Mouse (Mus musculus) layer of hippocampus, adult 9-10 months (tissue): Measurements from ENCODE around the gene Hells.
A peak's percentile ranks its signal among the peaks of the same experiment; 100 is the strongest.

ENCODE experiments used
- DNase-seq: peaks from one replicate; pipeline ENCODE4 v3.0.0; 2022; ENCODE audit warnings: low spot score

Gene Hells

DNA sequence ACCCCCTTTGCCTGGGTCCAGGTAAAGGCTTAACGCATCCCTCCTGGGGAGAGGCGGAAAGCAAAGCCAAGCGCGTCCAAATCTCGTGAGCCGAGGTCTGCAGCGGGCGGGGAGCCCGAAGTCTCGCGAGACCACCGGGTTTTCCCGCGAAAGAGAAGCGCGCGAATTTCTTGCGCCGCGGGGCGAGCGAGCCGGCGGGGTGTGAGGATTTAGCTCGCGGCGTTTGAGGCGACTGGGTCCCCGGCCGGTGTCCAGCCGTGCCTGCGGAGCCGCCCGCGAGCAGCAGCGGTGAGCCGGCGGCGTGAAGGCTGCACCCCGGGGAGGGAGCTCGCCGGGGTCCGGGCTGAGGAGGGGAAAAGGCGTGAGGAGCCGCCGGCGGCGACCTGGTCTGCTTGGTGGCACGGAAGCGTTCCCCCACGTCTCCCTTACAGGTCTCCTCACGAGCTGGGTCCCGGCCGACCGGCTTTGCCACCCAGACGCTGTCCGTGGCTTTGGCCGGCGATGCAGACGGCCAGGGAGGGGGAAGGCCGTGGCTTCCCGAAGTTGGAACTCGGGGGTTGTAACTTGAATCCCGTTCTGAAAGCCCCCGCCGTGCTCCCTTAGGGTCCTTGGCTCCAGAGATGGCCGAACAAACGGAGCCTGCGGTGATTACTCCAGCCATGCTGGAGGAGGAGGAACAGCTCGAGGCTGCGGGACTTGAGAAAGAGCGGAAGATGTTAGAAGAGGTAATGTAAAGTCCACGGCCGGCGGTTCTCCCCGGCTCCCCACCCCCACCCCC is at the start of gene Hells:
Gene Hells (plus strand): TSS at position 128 of the 778 bp plus-strand sequence.
- peak; percentile 16 for DNase-seq

DNA sequence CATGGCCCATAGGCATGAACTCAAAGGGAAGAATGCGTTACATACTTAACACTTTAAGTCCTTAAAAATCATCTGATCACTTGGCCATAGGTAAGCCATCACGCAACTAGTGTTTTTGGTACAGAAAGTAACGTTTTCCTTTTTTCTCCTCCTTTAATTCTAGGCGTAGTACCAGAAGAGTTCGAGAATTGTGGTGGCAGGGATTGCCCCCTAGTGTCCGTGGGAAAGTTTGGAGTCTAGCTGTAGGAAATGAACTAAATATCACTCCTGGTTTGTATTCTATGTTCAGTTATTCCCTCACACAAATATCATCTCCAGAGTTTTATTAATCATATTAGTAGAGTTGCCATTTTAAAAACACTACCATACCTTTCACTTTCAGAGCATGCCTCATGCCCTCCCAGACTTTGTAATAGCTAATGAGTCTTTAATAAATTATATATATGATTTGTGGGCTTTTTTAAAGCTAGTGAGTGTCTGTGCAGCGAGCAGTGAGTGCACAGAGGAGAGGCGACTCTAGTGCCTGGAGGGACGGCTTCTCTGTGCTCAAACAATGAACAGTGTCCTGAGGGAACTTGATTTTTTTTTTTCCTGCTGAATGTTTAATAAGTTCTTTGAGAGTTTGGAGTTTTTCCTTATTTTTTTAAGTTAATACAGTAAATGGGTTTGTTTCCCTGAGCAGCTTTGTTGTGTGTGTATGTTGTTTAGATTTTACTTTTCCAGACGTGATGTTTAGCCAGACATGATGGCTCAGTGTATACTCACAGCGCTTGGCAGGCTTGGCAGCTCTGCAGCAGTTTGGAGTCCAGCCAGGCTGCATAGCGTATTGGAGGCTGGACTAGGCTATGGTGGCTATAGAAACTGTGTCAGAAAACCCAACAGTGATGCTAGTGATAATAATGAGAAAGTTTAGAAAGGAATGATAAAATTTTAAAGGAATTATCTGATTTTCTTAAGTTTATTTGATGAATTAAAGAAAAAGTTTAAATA is 29.3 kb upstream of the Hells start:
- no peak for DNase-seq

DNA sequence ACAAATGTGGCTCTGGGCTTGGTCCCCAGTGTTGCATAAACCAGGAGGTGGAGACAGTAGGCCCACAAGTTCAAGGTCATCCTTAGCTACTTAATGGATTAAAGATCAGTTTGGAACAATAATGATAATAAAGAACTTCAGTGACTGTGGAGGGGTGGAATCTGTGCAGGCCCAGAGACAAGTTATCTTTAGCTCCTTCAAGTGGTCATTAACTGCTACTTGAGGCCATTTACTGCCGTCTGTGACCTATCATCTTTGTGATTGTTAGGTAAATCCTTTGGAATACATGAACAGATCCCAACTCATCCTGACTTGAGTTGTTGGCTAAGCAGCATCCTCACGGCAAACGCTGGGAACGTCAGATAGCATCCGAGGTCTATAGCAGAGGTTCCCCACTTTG is 28.2 kb upstream of the Hells start:
- no peak for DNase-seq

DNA sequence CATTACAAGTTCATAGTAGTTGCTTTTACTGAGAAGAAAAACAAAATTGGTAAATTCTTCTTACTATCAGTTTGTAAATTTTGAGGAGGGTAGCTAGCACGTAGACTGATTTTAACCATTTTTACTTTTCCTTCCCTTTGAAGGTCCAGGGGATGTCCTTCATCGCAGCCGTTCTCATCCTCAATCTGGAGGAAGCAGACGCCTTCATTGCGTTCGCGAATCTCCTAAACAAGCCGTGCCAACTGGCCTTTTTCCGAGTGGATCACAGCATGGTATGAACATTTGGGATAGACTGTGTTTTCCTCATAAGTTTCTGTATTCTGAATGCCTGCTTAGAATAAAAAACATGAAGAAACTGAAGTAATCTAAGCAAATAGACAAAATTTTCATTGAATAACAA is 16.9 kb upstream of the Hells start:
- no peak for DNase-seq

DNA sequence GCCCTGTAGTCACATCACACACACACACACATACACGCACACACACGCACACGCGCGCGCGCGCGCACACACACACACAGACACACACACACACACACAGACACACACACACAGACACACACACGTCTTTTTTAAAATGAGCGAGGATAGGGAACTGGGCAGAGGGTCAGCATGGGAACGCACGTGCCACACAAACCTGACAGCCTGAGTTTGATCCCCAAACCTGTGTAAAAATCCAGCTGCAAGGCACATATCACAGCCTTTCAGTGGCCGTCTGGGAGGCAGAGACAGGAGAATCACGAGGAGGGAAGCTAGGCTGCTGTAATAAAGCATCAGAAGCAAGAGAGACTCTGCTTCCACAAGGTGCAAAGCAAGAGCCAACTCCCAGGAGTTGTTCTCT is 15.8 kb upstream of the Hells start:
- DNase-seq: no peak

DNA sequence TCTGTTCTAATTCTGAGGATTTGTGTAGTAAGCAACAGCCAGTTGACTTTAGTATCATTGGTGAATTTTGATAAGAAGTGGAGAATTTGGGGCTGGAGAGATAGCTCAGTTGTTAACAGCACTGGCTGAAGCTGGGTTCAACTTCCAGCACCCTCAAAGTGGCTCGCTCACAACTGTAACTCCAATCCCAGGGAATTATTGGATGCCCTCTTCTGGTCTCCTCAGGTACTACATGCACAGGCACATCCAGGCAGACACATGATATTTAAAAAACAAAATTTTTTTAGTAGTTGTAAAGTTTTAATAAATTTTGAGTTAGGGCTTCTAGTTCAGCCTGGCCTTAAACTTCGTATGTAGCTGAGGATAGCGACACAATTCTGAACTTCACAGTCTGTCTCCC is 15.0 kb upstream of the Hells start:
- no peak for DNase-seq

DNA sequence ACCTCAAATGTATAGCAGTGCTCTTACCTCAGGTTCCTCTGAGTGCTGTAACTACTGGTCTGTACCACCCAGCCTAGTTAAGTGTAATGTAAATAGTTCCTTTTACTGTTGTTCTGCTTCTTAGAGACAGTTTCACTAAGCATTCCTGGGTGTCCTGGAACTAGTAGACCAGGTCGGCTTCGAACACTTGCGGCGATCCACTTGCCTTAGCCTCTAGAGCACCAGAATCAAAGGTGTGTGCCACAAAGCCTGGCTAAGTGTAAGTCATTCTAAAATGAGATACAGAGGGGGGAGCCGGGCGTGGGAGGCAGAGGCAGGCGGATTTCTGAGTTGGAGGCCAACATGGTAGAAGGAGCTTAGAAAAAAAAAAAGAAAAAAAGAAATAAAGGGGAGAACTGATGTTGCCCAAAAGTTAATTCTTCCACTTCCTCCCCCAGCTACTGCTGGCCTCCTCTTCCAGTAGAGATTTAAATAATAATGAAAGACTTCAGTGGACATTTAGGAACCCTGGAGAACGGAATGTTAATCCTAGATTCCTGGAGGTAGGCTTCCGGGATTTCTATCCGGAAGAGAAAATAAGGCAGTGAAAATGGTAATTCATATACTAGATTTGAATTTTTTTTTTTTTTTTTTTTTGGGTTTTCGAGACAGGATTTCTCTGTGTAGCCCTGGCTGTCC is 2.1 kb upstream of the Hells start:
- DNase-seq: no peak

DNA sequence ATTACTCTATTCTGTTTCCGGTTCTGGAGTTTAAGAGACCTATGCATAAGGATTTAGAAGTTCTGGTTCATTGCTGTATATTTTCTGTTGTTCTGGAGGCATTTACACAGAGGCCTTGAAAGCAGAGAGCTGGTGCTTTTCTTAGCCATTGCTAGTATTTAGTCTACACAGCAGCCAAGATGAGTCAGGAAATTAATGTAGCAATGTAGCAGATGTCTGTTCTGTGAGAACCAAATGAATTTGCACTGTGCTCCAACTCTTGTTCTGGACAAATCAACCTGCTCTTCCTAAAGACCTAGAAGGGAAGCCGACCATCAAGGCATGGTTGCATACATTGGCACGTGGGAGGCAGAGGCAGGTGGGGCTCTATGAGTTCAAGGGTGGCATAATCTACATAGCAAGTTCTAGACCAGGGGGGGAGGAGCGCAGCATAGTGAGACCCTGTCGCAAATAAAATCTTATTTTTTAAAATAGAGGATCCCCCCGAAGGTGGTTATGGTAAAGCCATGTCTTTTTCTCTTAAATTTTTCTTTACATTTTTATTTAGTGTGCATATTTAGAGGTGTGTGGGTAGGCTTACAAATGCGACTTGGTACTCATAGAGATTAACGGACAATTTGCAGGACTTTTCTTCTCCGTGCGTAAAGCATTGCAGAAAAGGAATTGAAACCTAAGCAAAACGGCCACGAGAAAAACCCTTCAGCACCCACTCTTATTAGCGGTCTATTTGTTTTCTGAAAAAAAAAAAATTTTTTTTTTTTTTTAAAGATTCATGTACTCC is 1.1 kb upstream of the Hells start:
- DNase-seq: peak; percentile 40

DNA sequence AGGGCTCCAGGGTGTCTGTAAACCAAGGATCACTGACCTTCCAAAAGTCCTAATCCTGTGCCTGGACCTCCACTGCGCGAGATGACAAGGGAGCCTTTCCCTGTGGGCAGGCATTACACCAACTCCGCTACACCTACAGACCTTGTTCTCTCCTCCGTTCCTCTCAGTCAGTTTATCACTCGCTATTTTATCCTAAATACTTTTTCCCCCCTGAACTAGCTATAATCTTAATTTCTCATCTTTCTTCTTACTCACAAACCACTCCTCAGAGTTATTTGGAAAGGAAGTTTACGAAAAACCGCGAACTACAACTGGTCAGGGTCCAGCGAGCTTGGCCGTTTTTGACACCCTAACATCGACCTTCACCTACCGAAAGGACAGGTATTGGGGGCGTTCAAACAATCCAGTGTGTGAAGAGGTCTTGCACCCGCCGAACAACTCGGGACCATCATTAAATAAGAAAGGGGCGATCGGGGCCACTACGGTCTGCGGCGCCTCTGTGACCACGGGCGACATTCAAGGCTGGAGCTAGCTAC is 395 bp upstream of the Hells start:
- DNase-seq: no peak

DNA sequence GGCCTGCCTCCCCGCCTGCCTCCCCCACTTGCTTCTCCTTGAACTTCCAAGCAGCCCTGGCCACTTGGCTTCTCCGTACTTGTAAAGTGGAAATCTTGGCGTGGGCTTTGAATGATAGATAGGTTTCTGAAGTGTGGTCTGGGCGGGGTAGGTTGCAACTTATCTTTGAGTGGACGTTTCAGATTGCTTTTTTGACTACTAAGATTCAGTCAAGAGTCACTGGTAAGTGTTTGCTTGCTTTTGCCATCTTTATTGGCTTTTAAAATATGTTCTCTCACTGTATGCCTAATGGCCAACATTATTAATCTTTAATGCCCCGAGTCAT is 813 bp downstream of the Hells start:
- no peak for DNase-seq

DNA sequence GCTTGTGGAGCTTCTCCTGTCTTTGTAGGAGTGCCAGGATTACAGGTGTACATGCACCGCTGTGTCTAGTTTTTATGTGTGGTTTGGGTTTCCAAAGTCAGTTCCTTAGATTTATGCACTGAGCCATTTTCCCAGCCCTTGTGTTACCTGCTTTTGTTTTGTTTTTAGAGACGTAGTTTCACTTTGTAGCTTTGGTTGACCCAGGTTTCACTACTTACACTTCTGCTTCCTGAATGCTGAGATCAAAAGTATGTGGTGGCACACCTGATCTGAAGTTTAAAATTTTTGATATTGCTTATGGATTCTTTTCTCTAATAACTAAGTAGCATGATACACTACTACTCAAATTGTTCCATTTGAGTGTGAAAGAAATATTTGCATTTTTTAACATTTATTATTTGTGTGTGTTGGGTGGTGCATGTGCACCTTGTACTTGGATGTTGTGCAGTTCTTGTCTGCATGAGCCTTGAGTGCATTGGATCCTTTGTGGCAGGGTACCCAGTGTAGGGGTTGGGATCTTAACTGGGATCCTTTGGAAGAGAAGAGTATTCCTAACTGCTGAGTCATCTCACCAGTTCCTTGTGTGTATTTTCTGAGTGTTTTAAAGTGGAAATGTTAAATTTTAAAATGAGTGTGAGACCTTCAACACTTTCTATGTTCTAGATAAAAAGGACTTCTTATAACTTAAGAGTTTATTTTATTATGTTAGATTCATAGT is 14.0 kb downstream of the Hells start:
- DNase-seq: no peak

DNA sequence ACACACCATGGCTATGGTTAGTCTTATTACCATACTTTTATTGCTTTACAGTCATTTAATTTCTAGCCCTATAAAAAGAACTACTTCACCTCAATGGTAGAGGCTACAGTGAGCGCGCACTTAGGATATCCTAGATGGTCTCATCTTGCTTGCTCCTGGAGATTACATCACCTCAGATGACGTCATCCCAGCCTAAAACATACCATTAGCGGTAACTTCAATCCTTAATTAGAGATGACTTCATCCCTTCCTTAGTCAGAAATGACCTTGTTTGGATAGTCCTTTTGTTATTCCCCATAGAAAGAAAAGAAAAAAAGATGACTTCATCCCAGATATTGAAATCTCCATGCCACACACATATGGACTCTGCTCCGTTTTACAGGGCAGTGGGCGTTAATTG is 40.0 kb downstream of the Hells start:
- DNase-seq: peak; percentile 16

DNA sequence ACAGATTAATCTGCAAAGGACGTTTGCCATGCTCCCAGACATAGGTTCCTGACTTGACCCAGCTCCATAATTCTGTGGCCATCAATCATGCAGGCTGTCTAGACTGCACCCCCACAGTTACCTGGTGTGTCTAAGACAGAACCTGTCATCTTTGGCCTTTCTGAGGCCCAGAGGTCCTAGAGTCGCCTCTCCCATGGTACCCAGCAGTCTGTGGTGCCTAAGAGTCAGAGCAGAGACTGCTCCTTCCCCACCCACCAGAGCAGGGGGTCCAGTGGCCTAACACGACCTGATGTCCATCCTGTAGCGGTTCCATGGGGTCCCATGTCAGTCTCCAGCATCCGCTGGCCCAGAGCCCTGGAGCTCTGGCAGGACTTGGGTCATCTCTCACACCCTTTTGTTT is 41.9 kb downstream of the Hells start:
- no peak for DNase-seq

DNA sequence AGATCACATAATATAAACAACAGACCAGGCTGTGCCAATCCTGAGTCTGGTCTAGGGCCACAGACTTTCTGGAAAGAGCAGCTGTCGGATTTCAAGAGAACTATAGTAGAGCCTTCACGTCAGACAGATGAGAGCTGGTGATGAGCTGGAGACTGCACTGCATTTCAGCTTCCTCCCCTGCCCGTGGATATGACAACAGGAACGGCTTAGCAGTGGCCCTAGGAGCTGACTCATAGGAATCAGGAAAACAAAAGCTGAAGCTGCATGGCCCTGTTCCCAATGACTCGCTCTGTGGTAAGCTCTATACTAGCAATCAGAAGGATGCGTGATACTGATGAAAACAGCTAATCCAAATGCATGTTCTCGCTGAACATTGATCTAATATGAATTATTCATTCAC is 43.0 kb downstream of the Hells start:
- no peak for DNase-seq

DNA sequence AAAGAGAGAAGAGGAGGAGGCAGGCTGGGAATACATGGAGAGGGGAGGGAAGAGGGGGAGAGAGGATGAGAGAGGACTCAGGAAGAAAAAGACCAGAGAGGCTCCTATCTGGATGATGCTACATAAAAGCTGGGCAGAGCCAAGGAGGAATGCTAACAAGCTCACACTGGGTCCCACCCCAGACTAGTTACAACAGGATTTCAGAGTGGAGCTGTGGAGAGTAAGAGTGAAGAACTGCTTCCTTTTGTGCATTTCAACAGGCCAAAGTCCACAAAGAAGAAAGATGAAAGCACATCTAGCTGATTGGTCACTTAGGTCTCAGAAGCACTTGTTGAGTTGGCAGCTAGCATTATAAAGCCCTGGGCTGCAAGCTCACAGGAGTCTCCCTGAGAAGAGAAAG is 45.6 kb downstream of the Hells start:
- DNase-seq: no peak

DNA sequence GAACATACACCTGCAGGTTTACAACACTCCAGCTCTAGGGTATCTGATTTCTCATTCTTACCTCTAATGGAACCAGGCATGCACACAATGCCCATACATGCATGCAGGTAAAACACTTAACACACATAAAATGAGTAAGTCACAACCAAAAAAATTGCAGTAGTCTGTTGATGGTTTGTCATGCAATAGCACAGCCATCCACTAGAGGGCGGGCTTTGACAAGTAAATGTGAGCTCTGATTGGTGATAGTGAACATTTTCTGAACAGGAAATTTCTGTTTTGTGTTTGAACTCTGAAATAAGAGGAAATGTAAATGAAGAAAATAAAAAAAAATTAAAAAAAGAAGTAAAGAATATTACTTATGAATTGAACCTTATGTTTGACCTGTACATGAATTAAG is 51.3 kb downstream of the Hells start:
- DNase-seq: peak; percentile 70

DNA sequence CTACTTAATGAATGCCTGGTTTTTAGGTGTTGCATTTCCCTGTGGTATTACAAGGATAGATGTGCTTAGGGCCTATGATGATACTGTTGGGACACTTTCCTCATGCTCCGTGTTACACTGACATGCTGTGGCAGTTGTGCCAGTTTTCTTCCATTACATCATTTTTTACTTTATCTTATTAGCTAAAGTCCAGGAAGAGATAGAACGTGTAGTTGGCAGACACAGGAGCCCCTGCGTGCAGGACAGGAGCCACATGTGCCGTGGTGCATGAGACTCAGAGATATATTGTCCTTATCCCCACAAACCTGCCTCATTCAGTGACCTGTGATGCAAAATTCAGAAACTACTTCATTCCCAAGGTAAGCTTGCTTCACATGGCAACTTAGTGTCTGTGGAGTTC is 67.5 kb downstream of the Hells start:
- no peak for DNase-seq

DNA sequence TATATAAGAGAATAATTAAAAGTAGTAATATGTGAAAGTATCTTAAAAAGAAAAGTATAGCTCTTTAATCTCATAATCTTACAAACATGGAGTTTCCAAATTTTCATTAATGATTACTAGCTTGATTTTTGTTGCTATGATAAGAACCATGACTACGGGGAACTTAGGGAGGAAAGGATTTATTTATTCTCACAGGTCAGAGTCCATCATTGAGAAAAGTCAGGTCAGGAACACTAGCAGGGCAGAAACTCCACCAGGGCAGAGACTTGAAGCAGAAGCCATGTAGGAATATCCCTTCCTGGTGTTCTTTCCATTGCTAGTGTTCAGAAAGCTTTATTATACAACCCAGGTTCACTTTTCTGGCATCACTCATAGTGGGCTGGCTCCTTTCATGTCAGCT is 68.0 kb downstream of the Hells start:
- no peak for DNase-seq

DNA sequence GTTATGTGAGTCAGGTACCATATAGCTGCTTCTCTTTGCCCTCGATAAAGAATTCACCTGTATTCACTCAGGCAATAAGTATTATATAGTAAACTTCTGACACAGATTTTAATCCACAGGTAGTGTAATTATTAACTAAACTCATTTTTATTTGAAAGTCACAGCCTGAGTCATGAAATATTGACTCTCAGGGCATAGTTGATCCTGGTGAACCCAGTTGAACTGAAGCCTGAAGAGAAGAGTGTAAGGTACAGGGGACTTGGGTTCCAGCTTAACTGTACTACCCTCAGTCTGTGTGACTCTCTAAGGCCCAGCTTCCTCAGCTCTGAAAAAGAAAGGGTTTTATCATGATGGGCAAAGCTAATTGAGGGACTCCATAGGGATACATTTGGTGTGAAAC is 74.4 kb downstream of the Hells start:
- DNase-seq: no peak

DNA sequence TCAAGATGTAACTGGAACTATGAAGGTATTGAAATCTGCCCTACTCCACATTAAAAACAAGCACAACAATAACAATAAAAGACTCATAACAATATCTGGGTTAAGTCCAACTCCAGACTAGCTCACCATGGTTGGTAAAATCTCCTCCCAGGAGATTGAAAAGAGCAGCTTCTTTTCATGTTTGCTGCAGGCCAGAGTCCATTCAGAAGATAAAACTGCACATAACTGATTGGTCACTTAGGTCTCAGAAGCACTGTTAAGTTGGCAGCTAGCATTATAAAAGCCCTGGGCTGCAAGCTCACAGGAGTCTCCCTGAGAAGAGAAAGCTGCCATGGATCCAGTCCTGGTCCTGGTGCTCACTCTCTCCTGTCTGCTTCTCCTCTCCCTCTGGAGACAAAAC is 76.0 kb downstream of the Hells start, which contains the start of gene Cyp2c55:
Gene Cyp2c55 (plus strand): TSS at position 305 of the 400 bp plus-strand sequence.
- DNase-seq: no peak
